Comparison of ENCODE assay signal across 9 mouse cellular contexts in genomic region chr14:54785898-54786297, GRCm38 (mm10). TPM values are rescaled to one million over a fixed set of nuclear protein-coding genes. Genes with fewer than 3 reads are reported as not detected.
DNase-seq lines count a peak whose midpoint lies in the region; ATAC-seq lines count a peak whose summit lies in the region.
"Had no signal": no experiment of that assay in that cellular context is flagged by ENCODE, and none has a peak within 500 bp of the region (broad histone marks: within the 10 kb centered on the region; RNA-seq: fewer than 3 reads in every experiment).

No protein-coding gene starts in this region.

- H3K9me3 ChIP-seq in forebrain, embryonic 14.5 days (replicated peaks; ENCODE audit: control insufficient read depth, low read length) = no peaks in the 10 kb centered on the region
- H3K9me3 ChIP-seq in forebrain, embryonic 15.5 days = no peaks in the 10 kb centered on the region
- H3K9me3 ChIP-seq: limb, embryonic 12.5 days had no signal

- H3K4me3 ChIP-seq in forebrain, embryonic 14.5 days (ENCODE audit: low read depth, low read length) = no peak overlapping the region
- H3K4me3 ChIP-seq in forebrain, embryonic 15.5 days = no peak overlapping the region
- H3K4me3 ChIP-seq: limb, embryonic 12.5 days had no signal

- no peak overlapping the region for H3K27ac ChIP-seq in forebrain, embryonic 14.5 days (ENCODE audit: low read depth, low read length)
- no peak overlapping the region for H3K27ac ChIP-seq in forebrain, embryonic 15.5 days (replicated peaks)
- H3K27ac ChIP-seq: limb, embryonic 12.5 days had no signal

- no peak for ATAC-seq in forebrain, embryonic 14.5 days
- no peak for ATAC-seq in forebrain, embryonic 15.5 days (replicated peaks)
- peak; percentile 75 for ATAC-seq in granulocyte monocyte progenitor cell, adult 5-6 weeks (replicated peaks; ENCODE audit: poor library complexity, severe bottlenecking)

- H3K27me3 ChIP-seq in forebrain, embryonic 14.5 days (replicated peaks; ENCODE audit: control insufficient read depth, insufficient read depth, low read length) = 0 out of 2 replicates have a peak, but pooled peaks cover 4% of the 10 kb centered on the region
- H3K27me3 ChIP-seq in forebrain, embryonic 15.5 days = no peaks in the 10 kb centered on the region

- peak; percentile 70 for DNase-seq in forebrain, embryonic 14.5 days (ENCODE audit: low spot score)
- peak; percentile 30 for DNase-seq in Muller cell, postnatal 12 days (ENCODE audit: inconsistent ontology term)
- peak; percentile 83 to 89 for DNase-seq in cerebellum, postnatal 10 days
- DNase-seq in layer of hippocampus, postnatal 10 days (ENCODE audit: low spot score in 2 of 2) = peak; percentile 70 to 71
- DNase-seq in naive thymus-derived CD4-positive, alpha-beta T cell, adult 2 months (ENCODE audit: low read depth) = peak; percentile 78
- peak; percentile 47 to 57 for DNase-seq in thymus, adult 18-20 months

- no peak overlapping the region for H3K9ac ChIP-seq in forebrain, embryonic 14.5 days (ENCODE audit: low read length)
- H3K9ac ChIP-seq in forebrain, embryonic 15.5 days (replicated peaks) = no peak overlapping the region
- H3K9ac ChIP-seq: limb, embryonic 12.5 days had no signal

- WGBS in forebrain, embryonic 14.5 days = 40% methylated on average over 4 of the region's 4 CpGs
- WGBS in forebrain, embryonic 15.5 days = 44% methylated on average over 4 of the region's 4 CpGs

- H3K4me1 ChIP-seq in forebrain, embryonic 14.5 days (ENCODE audit: control insufficient read depth, insufficient read depth, low read length) = no peaks in the 10 kb centered on the region
- H3K4me1 ChIP-seq in forebrain, embryonic 15.5 days = peaks cover 5% of the 10 kb centered on the region; the same call in 1 of the 2 replicates

- H3K4me2 ChIP-seq in forebrain, embryonic 14.5 days (ENCODE audit: low read length) = no peak overlapping the region
- H3K4me2 ChIP-seq in forebrain, embryonic 15.5 days (replicated peaks) = no peak overlapping the region
- H3K4me2 ChIP-seq: limb, embryonic 12.5 days had no signal

- no peaks in the 10 kb centered on the region for H3K36me3 ChIP-seq in forebrain, embryonic 14.5 days (ENCODE audit: control insufficient read depth, insufficient read depth, low read length)
- H3K36me3 ChIP-seq in forebrain, embryonic 15.5 days = no peaks in the 10 kb centered on the region
- H3K36me3 ChIP-seq: limb, embryonic 12.5 days had no signal

RNA-seq across cellular contexts. Expression of gene Slc7a8, which starts 4.2 kb away (rescaled TPM):
- 6.9 and 9.8 TPM in 2 replicates for polyA plus RNA-seq in forebrain, embryonic 14.5 days (2014; fragmentation: Nextera tagmentation; extraction: Ambion mirVana)
- polyA plus RNA-seq in forebrain, embryonic 15.5 days (2015; fragmentation: Nextera tagmentation; extraction: Ambion mirVana) = 6.4 and 8.2 TPM in 2 replicates
- total RNA-seq in granulocyte monocyte progenitor cell, adult 5-6 weeks (2014; fragmentation: Nextera tagmentation) = 7.6 and 8.3 TPM in 2 replicates
- 2.0 and 3.2 TPM in 2 replicates for total RNA-seq in granulocyte monocyte progenitor cell, adult 5-6 weeks (2017)
- total RNA-seq in layer of hippocampus, postnatal 10 days (2021) = 10 to 100 TPM; 63.7 to 66.3 TPM

RNA-seq across cellular contexts. Expression of gene Rnf212b, which starts 28.0 kb away (rescaled TPM):
- polyA plus RNA-seq in forebrain, embryonic 14.5 days (2014; fragmentation: Nextera tagmentation; extraction: Ambion mirVana) = not detected in 2 replicates
- not detected in 2 replicates for polyA plus RNA-seq in forebrain, embryonic 15.5 days (2015; fragmentation: Nextera tagmentation; extraction: Ambion mirVana)
- not detected in 2 replicates for total RNA-seq in granulocyte monocyte progenitor cell, adult 5-6 weeks (2014; fragmentation: Nextera tagmentation)
- total RNA-seq in granulocyte monocyte progenitor cell, adult 5-6 weeks (2017) = not detected in 2 replicates
- total RNA-seq in layer of hippocampus, postnatal 10 days (2021) = not detected
- polyA plus RNA-seq: limb, embryonic 12.5 days had no signal

Comparison
In these comparisons a context has a peak if more than half of its experiments do, and no peak if none do; other contexts are left out.
1. DNase-seq: peak in every context shown above with its lines; median percentile 86 in cerebellum, postnatal 10 days; 78 in naive thymus-derived CD4-positive, alpha-beta T cell, adult 2 months; 70 in layer of hippocampus, postnatal 10 days; 70 in forebrain, embryonic 14.5 days; 52 in thymus, adult 18-20 months; 30 in Muller cell, postnatal 12 days.
2. RNA of gene Slc7a8, which starts 4.2 kb away (total RNA-seq): 63.7 to 66.3 TPM in layer of hippocampus, postnatal 10 days; 2.0 to 8.3 TPM in granulocyte monocyte progenitor cell, adult 5-6 weeks; every median in the first group is over 4 times any median in the second.